Mouse (Mus musculus) right cerebral cortex, postnatal 10 days (tissue): ENCODE data around the gene Hdac4.

Source experiments
- DNase-seq, 2 experiments: peaks; one replicate each; pipeline ENCODE4 v3.0.0; 2021; ENCODE audit warnings: low spot score in 2 of 2

Hdac4 gene

DNA sequence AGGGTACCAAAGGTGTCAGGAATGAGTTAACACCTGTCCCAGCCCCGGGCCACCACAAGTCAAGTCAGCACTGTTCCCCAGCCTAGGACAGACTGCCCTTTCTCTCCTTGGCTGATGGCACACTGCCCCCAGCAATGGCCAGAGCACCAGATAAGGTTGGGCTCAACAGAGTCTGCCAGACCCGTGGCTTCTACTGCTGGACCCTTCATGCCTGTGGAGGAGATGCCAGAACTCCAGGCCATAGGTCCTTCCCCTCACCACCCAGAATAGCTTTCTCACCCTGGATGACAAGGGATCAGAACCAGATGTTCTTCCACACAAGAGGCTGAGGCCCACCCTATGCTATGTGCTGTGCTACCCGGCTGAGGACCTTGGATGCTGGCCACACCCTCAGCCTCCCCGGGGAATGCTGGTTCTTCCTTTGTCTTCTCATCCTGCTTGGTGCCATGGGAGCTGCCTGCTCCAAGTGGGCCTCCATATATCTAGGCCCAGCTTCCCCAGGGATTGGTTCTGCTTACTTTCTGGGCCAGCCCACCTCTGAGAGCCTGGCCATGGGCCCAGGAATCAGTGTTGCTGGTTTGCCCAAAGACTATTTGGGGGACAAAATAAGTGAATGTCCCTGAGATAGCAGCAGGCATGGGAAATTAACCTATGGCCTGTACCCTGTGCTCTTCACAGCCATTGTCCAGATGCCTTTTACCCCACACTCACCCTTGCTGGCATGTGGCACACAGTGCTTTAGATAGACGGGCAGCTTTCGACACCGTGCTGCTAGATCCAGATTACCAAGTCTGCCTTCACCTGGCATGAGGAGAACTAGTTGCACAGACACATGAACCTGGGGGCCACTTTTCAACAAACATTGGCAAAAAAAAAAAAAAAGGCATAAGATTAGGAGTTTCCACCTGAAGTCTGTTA, 273.0 kb downstream of the Hdac4 start:
- DNase-seq: no peak

DNA sequence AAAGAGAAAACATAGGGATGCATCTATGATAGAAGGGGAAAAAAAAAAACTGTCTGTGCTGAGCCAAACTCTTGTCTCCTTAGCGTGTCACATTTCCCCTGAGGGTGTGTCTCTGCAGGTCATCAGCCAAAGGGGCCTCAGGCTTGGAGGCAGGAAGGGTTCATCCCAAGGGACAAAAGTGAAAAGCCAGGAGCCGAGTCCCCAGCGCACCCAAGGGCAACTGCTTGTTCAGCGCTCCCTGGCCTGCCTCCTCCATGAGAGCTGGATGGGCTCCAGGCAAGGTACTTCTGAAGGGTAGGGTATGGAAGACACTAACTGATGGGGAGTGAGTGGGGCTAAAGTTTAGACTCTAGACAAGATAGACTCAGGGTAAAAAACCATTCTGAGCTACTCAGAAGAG, 273.8 kb downstream of the Hdac4 start:
- DNase-seq: no peak

DNA sequence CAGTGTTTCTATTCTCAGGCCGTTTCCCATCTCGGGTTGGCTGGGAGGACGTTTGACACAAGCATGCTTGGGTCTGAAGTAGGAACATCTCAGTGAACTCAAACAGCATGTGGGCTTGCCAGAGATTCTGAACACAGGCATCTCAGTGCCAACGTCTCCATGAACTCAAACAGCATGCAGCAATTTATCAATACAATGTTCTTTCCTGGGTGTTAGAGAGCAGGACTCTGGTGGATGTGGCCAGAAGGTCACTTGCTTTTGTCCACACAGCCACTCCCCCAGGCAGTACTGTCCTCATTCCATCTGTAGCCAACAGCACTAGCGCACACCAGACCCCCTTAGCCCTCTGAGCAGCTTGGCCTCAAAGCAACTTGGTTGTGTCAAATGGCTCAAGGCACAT, 274.2 kb downstream of the Hdac4 start:
- DNase-seq: no peak

DNA sequence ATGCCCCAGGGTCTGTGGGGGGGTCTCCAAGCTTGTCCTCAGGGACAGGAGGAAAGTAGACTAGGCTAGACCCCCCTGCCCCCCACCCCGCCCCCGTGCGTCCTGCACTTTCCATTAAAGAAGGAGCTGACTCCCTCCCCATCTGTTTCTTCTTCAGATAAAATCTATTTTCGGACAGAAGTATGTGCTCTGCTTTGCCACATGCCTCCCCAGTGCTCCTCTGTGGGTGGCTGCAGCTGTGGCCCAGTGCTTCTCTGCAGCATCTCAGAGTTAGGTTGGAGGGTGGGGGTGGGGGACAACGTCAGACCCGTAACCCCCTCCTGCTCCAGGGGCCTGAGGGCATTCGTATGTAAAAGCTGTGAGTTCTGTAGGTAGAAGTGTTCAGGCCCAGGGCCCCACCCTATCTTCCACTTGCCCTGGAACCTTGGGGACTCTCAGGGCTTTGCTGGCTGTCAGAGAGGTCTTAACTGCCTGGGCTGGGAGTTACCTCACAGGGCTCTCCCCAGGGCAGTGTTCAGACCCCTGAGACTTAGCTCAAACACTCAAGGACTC, 275.4 kb downstream of the Hdac4 start:
- peak; percentile 57 to 71 for DNase-seq

DNA sequence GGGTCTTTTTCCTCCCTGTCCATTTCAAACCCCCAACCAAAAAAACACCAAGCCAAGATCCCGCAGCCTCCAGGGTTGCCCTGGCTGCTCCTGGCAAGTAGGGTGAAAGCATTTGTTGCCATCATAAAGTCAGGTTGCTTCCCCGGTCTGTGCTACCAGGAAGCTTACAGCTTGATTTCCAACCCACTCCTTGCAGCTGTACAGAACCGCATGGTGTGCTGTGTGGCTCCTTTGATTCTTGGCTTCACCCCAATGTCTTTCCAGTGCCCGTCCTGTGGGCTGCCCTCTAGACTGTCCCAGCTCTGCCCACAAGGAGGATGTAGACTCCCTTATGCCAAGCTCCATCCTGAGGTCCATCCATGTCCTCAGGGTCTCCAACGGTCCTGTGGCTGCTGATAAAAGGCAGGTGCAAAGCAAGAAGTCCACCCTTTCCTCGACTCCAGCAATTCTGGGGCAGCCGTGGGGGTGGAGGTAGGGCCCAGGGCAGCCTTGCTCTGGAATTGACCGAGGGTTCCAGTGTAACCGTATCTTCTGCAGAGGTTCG, 277.2 kb downstream of the Hdac4 start:
- DNase-seq: no peak

DNA sequence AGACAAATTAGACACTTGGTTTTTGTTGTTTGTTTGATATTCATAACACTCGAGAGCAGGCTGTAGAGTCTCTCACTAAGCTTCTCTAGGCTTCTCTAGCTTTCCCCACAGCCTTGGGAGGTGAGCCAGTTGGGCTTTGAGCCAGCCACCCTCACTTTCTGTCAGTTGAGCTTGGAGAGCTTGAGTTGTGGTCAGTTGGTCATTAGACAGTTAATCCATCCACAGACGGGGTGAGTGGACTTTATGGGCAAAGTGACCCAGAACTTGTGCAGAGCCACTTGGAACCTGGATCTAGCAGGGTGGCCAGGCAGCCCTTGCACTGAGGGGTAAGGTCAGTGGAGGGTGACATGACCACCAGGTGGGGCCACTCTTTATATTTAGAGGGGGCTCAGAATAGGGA, 277.9 kb downstream of the Hdac4 start:
- DNase-seq: no peak

DNA sequence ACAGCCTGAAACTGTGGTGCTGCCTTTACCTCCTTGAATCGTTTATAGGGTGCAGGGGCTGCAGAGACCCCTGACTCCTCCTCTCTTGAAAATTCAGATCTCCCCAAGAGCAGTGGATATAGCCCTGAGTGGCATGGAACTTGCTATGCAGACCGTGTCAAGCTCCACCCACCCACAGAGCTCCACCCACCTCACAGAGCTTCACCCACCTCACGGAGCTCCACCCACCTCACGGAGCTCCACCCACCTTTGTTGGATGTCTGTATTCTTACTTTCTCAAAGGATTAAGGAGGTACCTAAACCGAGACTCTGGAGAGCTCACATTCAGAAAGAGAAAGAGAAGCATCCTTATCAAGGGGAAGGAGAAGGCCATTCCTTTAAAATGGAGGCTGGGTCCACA, 279.5 kb downstream of the Hdac4 start:
- no peak for DNase-seq

DNA sequence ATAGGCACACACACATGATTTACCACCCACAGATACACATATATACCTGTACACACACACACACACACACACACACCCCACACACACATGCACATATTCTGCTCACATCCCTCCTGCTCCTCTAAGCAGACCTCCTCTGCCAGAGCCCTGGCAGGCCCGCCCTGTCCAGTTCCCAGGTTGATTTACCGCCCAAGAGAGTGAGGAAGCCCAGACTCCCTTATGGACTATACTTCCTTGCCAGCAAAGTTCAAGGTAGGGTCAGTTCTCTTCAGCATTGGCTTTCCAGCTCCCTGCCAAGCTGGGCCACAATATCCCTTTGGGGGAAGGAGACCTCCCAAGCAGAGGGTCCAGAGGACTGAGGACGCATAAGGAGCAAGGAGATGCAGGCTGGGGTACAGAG, 280.9 kb downstream of the Hdac4 start:
- no peak for DNase-seq

DNA sequence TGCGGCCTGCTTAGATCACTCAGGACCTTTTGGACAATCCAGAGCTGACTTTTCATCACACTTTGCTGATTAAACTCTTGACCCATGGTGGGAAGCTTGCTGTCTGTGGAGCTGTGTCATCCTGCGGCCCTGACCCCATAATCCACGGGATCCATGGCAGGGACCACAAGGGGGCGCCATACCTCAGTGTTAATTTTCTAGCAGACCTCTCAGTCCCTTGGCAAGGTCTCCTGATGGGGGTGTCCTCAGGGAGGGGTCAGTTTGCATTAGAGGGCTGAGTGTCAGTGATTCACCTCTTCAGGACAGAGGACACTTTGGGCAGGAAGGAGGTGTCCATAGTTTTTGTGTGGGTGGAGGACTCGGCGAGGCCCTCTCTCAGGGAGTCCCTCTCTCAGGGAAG, 281.6 kb downstream of the Hdac4 start:
- DNase-seq: peak in 1 of 2 experiments; percentile 53

DNA sequence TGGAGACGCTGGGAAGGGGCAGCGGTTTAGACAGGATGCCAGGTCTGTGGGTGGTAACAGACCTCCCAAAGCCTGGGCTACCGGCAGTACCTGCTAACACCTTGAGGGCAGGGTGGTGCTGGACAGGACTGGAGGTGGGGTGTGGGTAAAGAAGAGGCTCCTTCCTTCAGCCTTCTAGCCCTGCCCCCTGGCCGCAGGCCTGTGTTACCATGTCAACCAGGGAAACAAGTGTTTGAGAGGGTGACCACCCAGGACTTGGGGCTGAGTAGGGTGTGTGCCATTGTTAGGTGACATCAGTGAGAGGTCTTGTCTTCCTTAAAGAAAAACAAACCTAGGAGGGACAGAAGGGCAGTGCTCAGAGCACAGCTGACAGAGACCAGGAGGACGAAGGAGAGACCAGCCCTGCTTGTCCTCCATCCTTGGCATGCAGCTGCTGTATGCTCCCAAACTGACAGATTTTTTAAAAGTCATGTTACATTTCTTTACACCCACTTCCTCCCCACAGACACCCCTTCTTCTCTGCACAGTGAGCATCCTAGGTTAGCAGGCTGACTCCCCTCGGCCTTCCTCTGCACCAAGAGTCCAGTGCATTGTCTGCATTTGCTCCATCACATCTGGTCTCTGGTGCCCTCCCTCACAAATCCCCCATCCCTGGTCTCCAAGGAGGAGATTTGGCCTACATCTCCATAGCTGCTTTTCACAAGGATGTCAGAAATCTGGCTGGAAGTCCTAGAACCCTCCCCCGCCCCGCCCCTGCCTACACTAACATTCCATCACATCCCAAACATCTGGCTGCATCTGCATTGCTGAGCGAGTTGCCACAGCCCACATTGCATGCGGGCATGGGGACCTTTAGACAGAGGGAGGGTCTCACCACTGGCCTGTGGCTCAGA, 283.0 kb downstream of the Hdac4 start:
- DNase-seq: no peak

DNA sequence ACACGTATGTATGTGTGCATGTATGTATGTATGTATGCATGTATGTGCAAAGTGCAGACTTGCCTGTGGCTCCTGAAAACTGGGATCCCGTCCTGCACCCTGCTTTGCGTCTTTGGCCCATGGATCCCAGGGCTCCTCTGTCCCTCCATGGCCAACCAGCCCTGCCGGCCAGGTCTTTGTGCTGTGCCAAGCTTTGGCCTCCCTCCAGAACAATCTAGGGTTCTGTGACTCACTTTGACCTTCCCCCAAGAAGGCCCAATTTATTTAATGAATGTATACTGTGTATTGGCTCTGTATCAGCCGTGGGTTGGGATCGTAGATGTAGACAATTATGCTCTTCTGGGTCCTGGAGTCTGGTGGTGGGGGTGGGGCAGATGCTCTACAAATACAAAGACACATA, 290.2 kb downstream of the Hdac4 start:
- no peak for DNase-seq

DNA sequence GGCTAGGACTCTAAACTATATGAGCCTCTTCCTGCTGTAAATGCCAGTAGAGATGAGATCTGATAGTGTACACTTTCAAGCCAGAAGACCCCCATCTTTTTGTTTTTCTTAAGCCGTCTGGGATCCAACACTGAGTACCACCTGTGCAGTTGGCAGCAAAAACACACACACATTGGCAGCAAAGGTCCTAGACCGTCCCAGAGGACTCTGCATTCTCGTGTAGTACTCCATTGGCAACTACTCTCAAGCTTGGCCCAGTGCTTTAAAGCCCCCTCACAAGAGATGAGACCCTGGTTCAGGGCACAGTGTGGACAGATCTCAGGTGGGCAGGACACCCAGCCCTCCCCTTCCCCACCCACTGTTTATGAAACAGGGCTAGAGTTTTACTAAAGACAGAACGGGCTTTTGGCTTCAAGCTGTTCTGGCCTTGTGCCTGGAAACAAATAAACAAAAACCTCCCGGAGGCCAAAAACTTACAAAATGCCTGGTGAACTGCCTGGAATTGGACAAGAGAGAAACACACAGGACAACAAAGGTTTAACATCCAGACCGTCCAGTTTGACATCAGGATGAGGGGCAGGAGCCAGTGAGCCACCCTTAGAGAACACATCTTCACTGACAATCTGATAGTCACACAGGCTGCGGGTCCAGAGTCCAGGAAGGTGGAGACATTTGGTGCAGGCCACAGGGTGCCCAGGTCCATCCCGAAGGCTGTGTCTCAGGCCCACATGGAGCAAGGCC, 292.1 kb downstream of the Hdac4 start:
- DNase-seq: peak in 1 of 2 experiments; percentile 37

DNA sequence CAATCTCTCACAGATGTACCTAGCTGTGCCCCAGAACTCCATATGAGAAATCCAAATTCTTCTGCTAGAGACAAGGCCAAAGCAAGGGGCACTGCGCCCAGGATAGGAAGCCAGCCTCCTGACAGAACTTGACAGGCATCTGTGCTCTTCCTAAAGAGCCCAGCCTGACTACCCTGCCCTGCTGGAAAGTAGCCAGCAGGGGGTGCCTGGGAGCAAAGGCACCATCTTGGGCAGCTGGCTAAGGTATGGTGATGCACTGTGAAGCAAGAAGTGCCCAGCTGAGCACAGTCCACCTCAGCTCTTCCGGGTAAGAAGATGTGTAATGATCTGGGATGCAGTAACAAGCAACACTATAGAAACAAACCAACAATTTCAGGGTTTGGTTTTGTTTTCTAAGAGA, 298.4 kb downstream of the Hdac4 start:
- DNase-seq: no peak

DNA sequence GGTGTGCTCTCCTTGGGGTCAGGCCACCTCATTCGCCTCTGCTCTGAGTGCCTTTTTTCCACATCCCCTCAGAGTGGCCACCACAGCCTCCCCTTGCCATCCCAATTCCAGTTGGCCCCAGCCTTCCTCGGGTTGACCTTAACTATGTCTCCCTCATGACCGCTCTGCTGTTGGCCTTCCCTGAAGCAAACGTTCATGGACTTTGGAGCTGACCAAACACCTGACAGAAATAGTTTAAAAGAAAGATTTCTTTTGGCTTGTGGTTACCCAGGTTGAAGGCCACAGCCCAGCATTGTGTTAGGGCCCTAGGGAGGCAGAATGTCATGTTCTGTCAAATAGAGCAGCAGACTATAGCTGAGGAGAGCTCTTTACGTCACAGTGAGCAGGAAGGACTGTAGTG, 301.2 kb downstream of the Hdac4 start:
- no peak for DNase-seq

DNA sequence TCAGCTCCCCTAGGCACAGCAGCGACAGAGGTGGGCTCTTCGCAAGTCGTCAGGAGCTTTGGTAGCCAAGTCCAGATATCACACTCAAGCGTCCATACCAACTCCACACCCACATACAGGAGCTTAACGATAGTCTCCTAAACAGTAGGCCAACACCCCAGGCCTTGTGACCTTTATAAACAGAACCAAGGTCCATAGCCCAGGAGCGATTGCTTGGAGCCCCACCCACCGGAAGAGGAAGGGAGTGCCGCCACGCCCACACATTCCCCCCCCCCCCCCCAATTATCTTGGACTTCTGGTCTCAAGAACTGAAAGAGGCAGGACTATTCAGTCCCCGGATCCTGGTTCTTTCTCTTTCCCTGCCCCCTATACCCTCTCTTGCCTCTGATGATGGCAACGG, 301.9 kb downstream of the Hdac4 start:
- DNase-seq: no peak

DNA sequence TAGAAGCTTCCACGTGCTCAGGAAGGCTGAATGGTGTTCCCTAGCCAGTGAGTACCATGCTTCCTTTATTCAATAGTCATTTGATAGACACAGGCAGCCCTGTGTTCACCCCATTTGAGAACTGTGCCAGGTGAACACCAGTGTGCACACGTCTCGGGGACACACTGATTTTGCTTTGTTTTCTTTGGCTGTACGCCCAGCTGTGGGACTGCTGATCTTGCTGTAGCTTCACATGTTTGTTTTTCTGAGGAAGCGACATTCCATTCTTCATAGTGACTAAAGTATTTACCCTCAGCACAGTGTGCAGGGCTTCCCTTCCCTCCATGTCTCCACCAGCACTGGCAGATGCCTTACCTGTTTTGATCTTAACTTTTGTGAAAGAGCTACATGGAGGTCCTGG, 312.4 kb downstream of the Hdac4 start:
- no peak for DNase-seq

DNA sequence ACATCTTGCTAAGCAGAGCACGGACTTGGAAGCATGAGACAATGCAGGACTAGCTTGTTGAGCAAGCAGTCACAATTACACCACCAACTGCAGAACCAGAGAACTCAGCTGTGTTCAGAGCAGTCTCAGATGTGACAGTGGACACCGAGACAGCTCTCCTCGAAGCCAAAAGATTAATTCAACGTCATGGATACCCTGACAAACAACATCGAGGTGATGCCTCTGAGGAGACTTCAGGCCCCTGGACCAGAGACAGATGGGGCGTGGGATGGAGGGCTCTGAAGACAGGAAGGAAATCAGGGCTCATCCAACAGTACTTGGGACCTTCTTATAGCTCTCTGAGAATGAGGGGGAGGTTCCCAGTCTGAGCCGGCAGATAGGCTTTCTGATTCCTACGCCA, 314.6 kb downstream of the Hdac4 start:
- no peak for DNase-seq

DNA sequence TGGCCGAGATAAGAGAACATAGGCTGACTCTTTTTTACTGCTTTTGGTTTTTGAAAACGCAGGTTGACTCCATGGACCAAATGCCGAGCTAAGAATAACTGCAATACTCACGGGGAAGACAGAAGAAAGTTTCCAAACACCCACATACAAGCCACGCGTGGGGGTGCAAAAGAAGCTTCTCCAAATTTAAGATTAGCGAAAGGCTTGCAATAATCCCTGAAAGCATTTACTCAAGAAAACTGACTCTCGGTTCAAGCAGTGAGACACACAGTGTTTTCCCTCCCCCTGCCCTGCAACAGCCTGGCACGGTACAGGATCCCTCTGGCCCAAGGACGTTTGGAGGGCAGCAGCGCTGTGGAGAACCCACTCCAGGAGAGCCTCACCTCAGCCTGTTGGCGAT, 315.3 kb downstream of the Hdac4 start:
- DNase-seq: peak; percentile 57 to 67
